Mouse (Mus musculus): ENCODE results near the gene Ankzf1.

- TF ChIP-seq CTCF (IDR thresholded peaks at IDR 0.05; ENCODE audit: low read depth), result no peak
- TF ChIP-seq EP300 (IDR thresholded peaks at IDR 0.05; ENCODE audit: low read depth), result no peak
Measured at GRCm38 (mm10) chr1:75239591-75239990, 47.6 kb downstream of the Ankzf1 start.
